Mouse (Mus musculus) kidney, embryonic 15.5 days (tissue): ENCODE data around the gene Ltb. TPM values are rescaled to one million over a fixed set of nuclear protein-coding genes. Genes with fewer than 3 reads are reported as not detected.

Source experiments
- ATAC-seq: fragments of 200-750 bp; cut with Nextera tagmentation; replicated peaks from 2 replicates; pipeline ENCODE4 v1.8.0; 2017; ENCODE audit warnings: moderate TSS enrichment; ENCODE audit not compliant: low FRiP score
- H3K27ac ChIP-seq: fragments of 300-500 bp; sonication (generic); 2 replicates; pipeline ENCODE4 v1.5.1; 2015; ENCODE audit warnings: mild to moderate bottlenecking, inconsistent platforms
- H3K27me3 ChIP-seq: fragments of 300-500 bp; sonication (generic); 2 replicates; pipeline ENCODE4 v1.6.1; 2015; ENCODE audit warnings: inconsistent platforms
- H3K36me3 ChIP-seq: fragments of 300-500 bp; sonication (generic); 2 replicates; pipeline ENCODE4 v1.6.1; 2015; ENCODE audit warnings: inconsistent platforms
- H3K4me1 ChIP-seq: fragments of 300-500 bp; sonication (generic); 2 replicates; pipeline ENCODE4 v1.6.1; 2015; ENCODE audit warnings: inconsistent platforms
- H3K4me2 ChIP-seq: fragments of 300-500 bp; sonication (generic); 2 replicates; pipeline ENCODE4 v1.6.1; 2015; ENCODE audit warnings: moderate library complexity, mild to moderate bottlenecking, inconsistent platforms
- H3K4me3 ChIP-seq: fragments of 300-500 bp; sonication (generic); replicated peaks from 2 replicates; pipeline ENCODE4 v1.5.1; 2015; ENCODE audit warnings: mild to moderate bottlenecking, inconsistent platforms
- H3K9ac ChIP-seq: fragments of 300-500 bp; sonication (generic); 2 replicates; pipeline ENCODE4 v1.6.1; 2015; ENCODE audit warnings: mild to moderate bottlenecking, inconsistent platforms
- H3K9me3 ChIP-seq: fragments of 300-500 bp; sonication (generic); replicated peaks from 2 replicates; pipeline ENCODE4 v1.6.1; 2016; ENCODE audit warnings: inconsistent platforms
- WGBS: fragments of 180-500 bp; shearing (Covaris S2); methylation state at CpG from one replicate; pipeline ENCODE4 v1.1.7; 2015; ENCODE audit warnings: mixed read lengths; 5-methylcytosine and 5-hydroxymethylcytosine counted together
- polyA plus RNA-seq: library from polyadenylated mRNA; unstranded; fragments of >200 nt; fragmentation: Nextera tagmentation; extraction: Ambion mirVana; gene quantifications from 2 replicates; pipeline ENCODE4 v1.2.1, GENCODE M21; 2015

Gene Ltb
- polyA plus RNA-seq, 1 experiment from 2014 or later: 0.53 TPM

DNA sequence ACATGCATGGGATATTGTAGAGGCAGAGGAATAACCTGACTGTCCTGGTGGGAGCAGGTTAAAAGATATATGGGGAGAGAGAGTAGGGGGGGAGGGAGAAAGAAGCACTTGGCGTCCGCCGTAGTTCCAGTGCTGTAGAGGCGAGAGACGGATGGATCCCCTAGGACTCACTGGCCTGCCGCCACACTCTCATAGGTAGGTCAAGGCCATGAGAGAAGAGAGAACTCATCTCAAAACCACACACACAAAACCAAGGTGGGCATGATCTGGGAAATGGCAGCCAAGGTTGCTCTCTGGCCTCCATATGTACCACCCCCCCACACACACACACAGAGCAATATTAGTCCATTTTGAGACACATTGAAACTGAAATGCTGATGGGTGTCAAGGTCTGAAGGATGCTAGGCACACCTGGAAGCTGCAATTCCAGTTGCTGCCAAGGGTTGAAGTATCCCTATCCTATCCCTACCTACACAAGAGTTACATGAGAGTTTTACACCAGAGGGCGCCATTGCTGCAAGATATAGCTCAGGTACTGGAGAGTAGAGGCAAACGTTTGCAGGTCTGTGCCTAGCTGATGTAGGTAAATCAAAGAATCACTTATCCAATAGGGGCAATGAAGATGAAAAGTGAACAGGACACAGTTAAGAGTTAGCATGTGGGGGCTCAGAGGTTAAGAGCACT lies 27.7 kb upstream of the Ltb start:
- Histone ChIP-seq H3K27ac (peak overlapping the region; percentile 99), H3K27me3 (no peaks in the 10 kb centered on the region), H3K4me3 (peak overlapping the region; percentile 84), H3K36me3 (peaks cover 13% of the 10 kb centered on the region), H3K9ac (peak overlapping the region; percentile 44; the same call in 1 of the 2 replicates), H3K4me2 (peak overlapping the region; percentile 89), H3K9me3 (no peaks in the 10 kb centered on the region), H3K4me1 (peaks cover 32% of the 10 kb centered on the region)
- ATAC-seq: no peak
- 67% methylated on average over 8 of the region's 8 CpGs for WGBS

DNA sequence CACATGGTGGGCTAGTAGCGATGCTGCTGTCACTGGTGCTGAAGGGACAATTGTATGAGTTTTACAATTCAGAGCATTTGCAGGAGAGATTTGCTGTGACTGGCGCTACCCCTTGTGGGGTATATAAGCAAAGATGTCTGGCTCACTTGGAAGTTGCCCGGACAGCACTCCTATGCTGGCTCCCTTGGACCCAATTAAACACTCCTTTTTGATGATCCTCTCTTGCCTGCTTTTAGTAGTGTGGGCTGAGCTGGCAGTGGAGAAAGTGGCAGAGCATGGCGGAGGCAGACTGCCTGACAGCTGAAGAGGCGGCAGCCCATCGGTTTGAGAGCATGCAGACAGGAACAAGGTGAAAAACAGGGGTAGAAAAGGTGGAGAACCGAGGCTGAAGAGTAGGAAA lies 26.4 kb upstream of the Ltb start:
- H3K4me3 ChIP-seq: no peak overlapping the region
- WGBS: 83% methylated on average over 7 of the region's 7 CpGs
- H3K9me3 ChIP-seq: no peaks in the 10 kb centered on the region
- H3K9ac ChIP-seq: no peak overlapping the region
- no peaks in the 10 kb centered on the region for H3K27me3 ChIP-seq
- H3K27ac ChIP-seq: no peak overlapping the region
- H3K36me3 ChIP-seq: no peaks in the 10 kb centered on the region
- H3K4me2 ChIP-seq: no peak overlapping the region
- peaks cover 19% of the 10 kb centered on the region for H3K4me1 ChIP-seq
- no peak for ATAC-seq

DNA sequence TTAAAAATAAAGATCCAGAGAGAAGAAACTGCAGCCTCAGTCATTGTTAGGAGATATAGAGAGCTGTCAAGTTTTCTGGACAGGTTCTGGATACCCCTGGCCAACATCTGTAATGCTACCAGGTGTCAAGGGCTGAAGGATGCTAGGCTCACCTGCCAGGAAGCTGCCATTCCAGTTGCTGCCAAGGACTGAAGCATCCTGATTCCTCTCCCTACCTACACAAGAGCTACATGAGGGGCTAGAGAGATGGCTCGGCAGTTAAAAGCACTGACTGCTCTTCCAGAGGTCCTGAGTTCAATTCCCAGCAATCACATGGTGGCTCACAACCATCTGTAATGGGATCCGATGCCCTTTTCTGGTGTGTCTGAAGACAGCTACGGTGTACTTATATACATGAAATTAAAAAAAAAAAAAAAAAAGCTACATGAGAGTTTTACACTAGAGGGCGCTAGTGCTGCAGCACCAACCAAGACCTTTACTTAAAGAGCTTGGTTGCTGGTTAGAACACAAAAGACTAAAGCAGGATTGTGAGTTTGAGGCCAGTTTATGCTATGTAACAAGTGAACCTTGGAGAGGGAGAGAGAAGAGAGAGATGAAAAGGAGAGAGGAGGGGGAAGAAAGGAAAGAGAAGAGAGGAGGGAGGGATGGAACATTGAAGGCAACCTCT lies 25.6 kb upstream of the Ltb start:
- Histone ChIP-seq H3K4me3 (no peak overlapping the region), H3K36me3 (no peaks in the 10 kb centered on the region), H3K9ac (no peak overlapping the region), H3K27ac (0 out of 2 replicates have a peak overlapping the region, but pooled peaks have one; percentile 39), H3K4me2 (no peak overlapping the region), H3K9me3 (no peaks in the 10 kb centered on the region), H3K4me1 (peaks cover 13% of the 10 kb centered on the region), H3K27me3 (no peaks in the 10 kb centered on the region)
- ATAC-seq: no peak
- WGBS: 19% methylated on average over 4 of the region's 4 CpGs

DNA sequence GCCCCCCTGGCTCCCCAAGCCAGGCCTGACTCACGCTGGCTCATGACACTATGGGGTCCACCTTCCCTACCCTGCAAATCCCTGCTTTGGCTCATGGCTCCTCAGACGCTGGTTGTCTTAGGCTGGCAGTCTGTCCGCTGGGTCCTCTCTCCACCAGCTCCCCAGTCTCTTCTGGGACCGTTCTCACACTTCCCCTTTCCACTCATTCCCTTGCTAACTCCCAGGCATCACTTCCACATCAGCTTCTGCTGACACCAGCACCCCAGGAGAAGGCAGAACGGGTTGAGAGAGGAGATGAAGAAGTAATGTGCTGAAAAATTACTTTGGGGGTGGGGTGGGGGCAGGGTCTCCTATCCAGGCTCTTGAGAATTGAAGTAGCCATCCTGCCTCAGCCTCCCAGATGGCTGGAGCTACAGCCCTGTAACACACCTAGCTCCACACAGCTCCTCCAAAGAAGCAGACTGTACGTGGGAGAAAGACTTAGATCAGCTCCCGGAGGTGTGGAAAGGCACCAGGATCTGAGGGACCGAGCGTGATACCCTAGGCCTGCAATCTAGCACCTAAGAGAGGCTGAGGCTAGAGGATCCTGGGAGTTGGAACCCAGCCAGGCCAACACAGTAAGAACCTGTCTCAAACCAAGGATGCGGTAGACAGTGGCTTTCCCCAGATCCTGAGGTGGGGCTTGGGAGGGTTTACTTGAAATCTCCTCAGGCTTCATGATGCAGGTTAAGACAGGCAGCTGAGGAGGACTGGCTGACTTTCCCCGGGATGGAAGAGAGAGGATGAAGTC lies 21.6 kb upstream of the Ltb start:
- H3K27ac ChIP-seq: no peak overlapping the region
- no peaks in the 10 kb centered on the region for H3K36me3 ChIP-seq
- no peak overlapping the region for H3K9ac ChIP-seq
- 75% methylated on average over 11 of the region's 11 CpGs for WGBS
- H3K4me1 ChIP-seq: 0 out of 2 replicates have a peak, but pooled peaks cover 2% of the 10 kb centered on the region
- no peak overlapping the region for H3K4me3 ChIP-seq
- H3K27me3 ChIP-seq: no peaks in the 10 kb centered on the region
- no peak for ATAC-seq
- no peaks in the 10 kb centered on the region for H3K9me3 ChIP-seq
- no peak overlapping the region for H3K4me2 ChIP-seq

DNA sequence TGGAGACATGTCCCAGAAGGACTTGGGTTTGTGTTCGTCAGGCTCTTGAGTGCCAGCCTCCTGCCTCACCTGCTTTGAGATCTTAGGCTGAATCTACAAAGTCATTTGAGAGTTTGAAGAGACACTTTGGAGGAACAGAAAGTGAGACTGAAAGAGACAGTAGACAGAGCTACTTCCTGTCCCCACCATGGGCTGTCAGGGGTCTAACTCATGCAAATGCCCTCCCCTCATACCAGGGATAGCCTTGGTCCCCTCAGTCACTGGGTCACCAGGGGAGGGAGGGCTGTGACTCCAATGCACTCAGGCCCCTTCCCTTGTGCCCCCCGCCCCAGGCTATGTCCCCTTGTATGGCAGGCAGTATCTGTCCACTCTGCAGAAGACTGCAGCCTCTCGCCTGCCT lies 20.9 kb upstream of the Ltb start:
- no peak overlapping the region for H3K4me2 ChIP-seq
- no peaks in the 10 kb centered on the region for H3K27me3 ChIP-seq
- no peak for ATAC-seq
- no peak overlapping the region for H3K4me3 ChIP-seq
- peak overlapping the region; percentile 57 for H3K27ac ChIP-seq
- WGBS: 79% methylated on average over 3 of the region's 3 CpGs
- no peaks in the 10 kb centered on the region for H3K36me3 ChIP-seq
- 0 out of 2 replicates have a peak overlapping the region, but pooled peaks have one; percentile 29 for H3K9ac ChIP-seq
- 0 out of 2 replicates have a peak, but pooled peaks cover 2% of the 10 kb centered on the region for H3K4me1 ChIP-seq
- H3K9me3 ChIP-seq: no peaks in the 10 kb centered on the region

DNA sequence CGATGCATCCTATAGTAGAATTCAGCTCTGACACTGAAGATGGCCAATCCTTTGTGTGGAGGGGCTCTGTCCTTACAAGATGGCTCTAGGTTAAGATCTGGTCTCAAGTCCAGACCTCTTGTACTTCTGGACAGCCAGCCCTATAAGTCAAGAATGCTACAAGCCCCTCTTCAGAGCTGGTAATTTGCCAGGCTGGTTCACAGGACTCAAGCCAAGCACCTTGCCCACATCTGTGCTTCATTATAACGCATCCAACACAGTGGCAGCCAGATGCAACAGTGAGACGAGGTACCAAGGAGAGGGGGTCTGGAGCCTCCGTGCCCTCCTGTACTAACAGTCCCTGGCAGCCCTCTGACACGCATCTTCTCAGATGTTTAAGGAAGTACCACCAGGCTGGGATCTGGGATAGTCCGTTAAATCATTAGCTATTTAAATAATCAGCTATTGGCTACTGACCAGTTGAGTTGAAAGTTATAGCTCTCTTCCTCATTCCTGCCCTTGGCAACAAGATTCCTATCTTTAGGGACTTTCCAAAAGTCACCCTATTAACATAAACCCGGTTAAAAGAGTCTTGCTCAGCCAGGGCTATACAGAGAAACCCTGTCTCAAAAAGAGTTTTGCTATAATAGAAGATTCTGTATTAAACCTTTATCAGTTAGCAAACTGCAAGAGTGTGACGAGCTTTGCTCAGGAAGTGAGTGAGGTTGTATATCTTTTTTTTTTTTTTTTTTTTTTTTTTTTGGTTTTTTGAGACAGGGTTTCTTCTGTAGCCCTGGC lies 19.9 kb upstream of the Ltb start:
- no peaks in the 10 kb centered on the region for H3K9me3 ChIP-seq
- no peak overlapping the region for H3K4me2 ChIP-seq
- H3K27ac ChIP-seq: peak overlapping the region; percentile 57; the same call in 1 of the 2 replicates
- no peaks in the 10 kb centered on the region for H3K36me3 ChIP-seq
- no peak overlapping the region for H3K4me3 ChIP-seq
- ATAC-seq: no peak
- H3K27me3 ChIP-seq: no peaks in the 10 kb centered on the region
- H3K9ac ChIP-seq: no peak overlapping the region
- WGBS: 67% methylated on average over 8 of the region's 8 CpGs
- H3K4me1 ChIP-seq: no peaks in the 10 kb centered on the region

DNA sequence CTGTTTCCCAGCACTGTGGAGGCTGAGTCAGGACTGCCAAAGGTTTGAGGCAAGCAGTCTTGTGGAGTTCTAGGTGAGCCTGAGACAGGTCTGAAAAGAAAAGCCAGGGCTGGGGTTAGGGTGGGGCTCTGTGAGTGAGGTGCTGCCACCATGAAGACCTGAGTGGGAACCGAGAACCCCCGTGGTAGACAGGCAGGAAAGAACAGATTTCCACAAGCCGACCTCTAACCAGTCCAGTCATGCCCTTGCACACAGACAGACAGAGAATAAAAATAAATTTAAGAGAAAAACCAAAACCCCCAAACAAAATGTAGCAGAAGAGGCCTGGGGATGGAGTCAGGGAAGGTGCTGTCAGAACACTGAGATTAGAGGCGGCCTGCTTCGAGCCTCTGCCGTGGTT lies 18.9 kb upstream of the Ltb start:
- H3K9me3 ChIP-seq: no peaks in the 10 kb centered on the region
- no peak overlapping the region for H3K9ac ChIP-seq
- no peaks in the 10 kb centered on the region for H3K36me3 ChIP-seq
- H3K27me3 ChIP-seq: no peaks in the 10 kb centered on the region
- no peaks in the 10 kb centered on the region for H3K4me1 ChIP-seq
- 64% methylated on average over 6 of the region's 6 CpGs for WGBS
- no peak overlapping the region for H3K4me2 ChIP-seq
- H3K27ac ChIP-seq: no peak overlapping the region
- no peak overlapping the region for H3K4me3 ChIP-seq
- no peak for ATAC-seq

DNA sequence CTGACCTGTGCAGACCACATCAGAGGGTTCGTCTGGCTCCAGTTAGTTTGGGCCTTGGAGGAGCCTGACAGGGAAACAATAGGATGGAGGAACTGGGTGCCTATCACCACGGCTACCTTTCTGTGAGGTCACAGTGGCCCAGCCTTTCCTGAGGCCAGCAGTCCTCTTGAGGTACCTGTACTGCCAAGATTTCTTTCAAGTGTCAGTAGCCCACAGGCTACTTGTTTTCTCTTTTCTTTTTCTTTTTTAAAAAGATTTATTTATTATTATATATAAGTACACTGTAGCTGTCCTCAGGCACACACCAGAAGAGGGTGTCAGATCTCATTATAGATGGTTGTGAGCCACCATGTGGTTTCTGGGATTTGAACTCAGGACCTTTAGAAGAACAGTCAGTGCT lies 18.3 kb upstream of the Ltb start, which contains the start of gene Aif1:
TSS of gene Aif1 (minus strand) at position 101 of the 400 bp plus-strand sequence.
- WGBS: 57% methylated on average over 2 of the region's 2 CpGs
- H3K4me1 ChIP-seq: no peaks in the 10 kb centered on the region
- no peak within 1 kb of the TSS for H3K4me2 ChIP-seq
- no peak within 1 kb of the TSS for H3K4me3 ChIP-seq
- no peak within 1 kb of the TSS for H3K9ac ChIP-seq
- no peak within 1 kb of the TSS for H3K27ac ChIP-seq
- ATAC-seq: no peak
- H3K36me3 ChIP-seq: no peaks in the 10 kb centered on the region
- no peaks in the 10 kb centered on the region for H3K9me3 ChIP-seq
- no peaks in the 10 kb centered on the region for H3K27me3 ChIP-seq

DNA sequence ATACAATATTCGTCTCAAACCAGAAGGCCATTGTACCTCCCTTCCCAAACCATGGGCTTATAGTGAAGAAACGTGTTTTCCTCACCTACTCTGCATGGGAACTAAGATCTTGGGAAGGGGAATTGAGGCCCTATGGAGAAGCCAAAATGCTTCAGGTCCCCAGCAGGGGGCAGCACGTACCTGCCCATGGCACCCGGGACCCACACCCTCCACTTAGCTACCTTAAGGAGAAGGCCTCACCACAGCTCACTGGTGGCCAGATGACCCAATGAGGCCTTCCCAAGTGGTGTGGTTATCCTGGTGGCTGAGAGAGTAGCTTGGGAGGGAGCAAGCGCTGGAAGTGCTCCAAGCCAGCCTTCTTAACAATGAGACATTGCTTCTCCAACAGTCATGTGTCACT lies 15.7 kb upstream of the Ltb start:
- Histone ChIP-seq H3K9ac (no peak overlapping the region), H3K4me2 (no peak overlapping the region), H3K36me3 (no peaks in the 10 kb centered on the region), H3K4me3 (no peak overlapping the region), H3K4me1 (no peaks in the 10 kb centered on the region), H3K27me3 (no peaks in the 10 kb centered on the region), H3K27ac (no peak overlapping the region), H3K9me3 (no peaks in the 10 kb centered on the region)
- 21% methylated on average over 5 of the region's 5 CpGs for WGBS
- ATAC-seq: peak; percentile 79

DNA sequence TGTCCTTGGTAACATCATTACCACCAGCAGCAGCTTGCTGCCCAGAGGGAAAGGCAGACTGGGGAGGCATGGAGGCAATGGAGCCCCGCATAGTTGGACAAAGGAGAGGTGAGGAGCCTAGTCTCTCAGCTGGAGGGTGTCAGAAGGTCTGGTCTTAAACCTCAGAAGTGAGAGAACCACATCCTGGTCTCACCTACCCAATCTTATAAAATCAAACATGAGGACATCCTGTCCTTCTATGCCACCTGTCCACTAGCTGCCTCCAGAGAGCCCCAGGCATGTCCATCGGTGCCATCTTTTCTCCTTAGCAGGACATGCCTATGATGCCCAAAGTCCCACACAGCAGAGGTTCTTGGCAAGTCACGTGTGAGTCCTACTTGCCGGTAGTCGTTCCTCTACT lies 14.1 kb upstream of the Ltb start:
- no peak overlapping the region for H3K4me2 ChIP-seq
- no peaks in the 10 kb centered on the region for H3K4me1 ChIP-seq
- no peak overlapping the region for H3K4me3 ChIP-seq
- H3K27ac ChIP-seq: no peak overlapping the region
- H3K36me3 ChIP-seq: no peaks in the 10 kb centered on the region
- H3K9me3 ChIP-seq: no peaks in the 10 kb centered on the region
- WGBS: 85% methylated on average over 5 of the region's 5 CpGs
- no peak overlapping the region for H3K9ac ChIP-seq
- H3K27me3 ChIP-seq: no peaks in the 10 kb centered on the region
- ATAC-seq: no peak
